Mouse (Mus musculus) heart, embryonic 12.5 days (tissue): Measurements from ENCODE around the gene Syt13. TPM values are rescaled to one million over a fixed set of nuclear protein-coding genes. Genes with fewer than 3 reads are reported as not detected.

Experiments
- ATAC-seq: fragments of 200-750 bp; cut with Nextera tagmentation; 2 replicates; pipeline ENCODE4 v1.8.0; 2017; ENCODE audit warnings: moderate TSS enrichment, moderate library complexity; ENCODE audit not compliant: insufficient number of reproducible peaks, low FRiP score
- H3K27ac ChIP-seq: fragments of 300-500 bp; sonication (generic); 2 replicates; pipeline ENCODE4 v1.5.1; 2016; ENCODE audit warnings: mild to moderate bottlenecking, moderate library complexity; ENCODE audit not compliant: poor library complexity, severe bottlenecking
- H3K27me3 ChIP-seq: fragments of 300-500 bp; sonication (generic); replicated peaks from 2 replicates; pipeline ENCODE4 v1.6.1; 2016; ENCODE audit warnings: mild to moderate bottlenecking, moderate library complexity
- H3K36me3 ChIP-seq: fragments of 300-500 bp; sonication (generic); 2 replicates; pipeline ENCODE4 v1.6.1; 2016; ENCODE audit warnings: mild to moderate bottlenecking, moderate library complexity
- H3K4me1 ChIP-seq: fragments of 300-500 bp; sonication (generic); replicated peaks from 2 replicates; pipeline ENCODE4 v1.6.1; 2016; ENCODE audit warnings: mild to moderate bottlenecking
- H3K4me2 ChIP-seq: fragments of 300-500 bp; sonication (generic); 2 replicates; pipeline ENCODE4 v1.6.1; 2016; ENCODE audit warnings: mild to moderate bottlenecking, moderate library complexity
- H3K4me3 ChIP-seq: fragments of 300-500 bp; sonication (generic); 2 replicates; pipeline ENCODE4 v1.5.1; 2016; ENCODE audit warnings: mild to moderate bottlenecking
- H3K9ac ChIP-seq: fragments of 300-500 bp; sonication (generic); 2 replicates; pipeline ENCODE4 v1.6.1; 2016; ENCODE audit warnings: mild to moderate bottlenecking, moderate library complexity
- H3K9me3 ChIP-seq: fragments of 300-500 bp; sonication (generic); replicated peaks from 2 replicates; pipeline ENCODE4 v1.6.1; 2016; ENCODE audit warnings: mild to moderate bottlenecking, moderate library complexity
- WGBS: fragments of 180-500 bp; shearing (Covaris S2); methylation state at CpG from one replicate; pipeline ENCODE4 v1.1.7; 2016; 5-methylcytosine and 5-hydroxymethylcytosine counted together
- polyA plus RNA-seq: library from polyadenylated mRNA; unstranded; fragments of >200 nt; fragmentation: Nextera tagmentation; extraction: Ambion mirVana; gene quantifications from 2 replicates; pipeline ENCODE4 v1.2.1, GENCODE M21; 2016

The Syt13 gene
- polyA plus RNA-seq, 1 experiment from 2014 or later, result 0.52 TPM

DNA sequence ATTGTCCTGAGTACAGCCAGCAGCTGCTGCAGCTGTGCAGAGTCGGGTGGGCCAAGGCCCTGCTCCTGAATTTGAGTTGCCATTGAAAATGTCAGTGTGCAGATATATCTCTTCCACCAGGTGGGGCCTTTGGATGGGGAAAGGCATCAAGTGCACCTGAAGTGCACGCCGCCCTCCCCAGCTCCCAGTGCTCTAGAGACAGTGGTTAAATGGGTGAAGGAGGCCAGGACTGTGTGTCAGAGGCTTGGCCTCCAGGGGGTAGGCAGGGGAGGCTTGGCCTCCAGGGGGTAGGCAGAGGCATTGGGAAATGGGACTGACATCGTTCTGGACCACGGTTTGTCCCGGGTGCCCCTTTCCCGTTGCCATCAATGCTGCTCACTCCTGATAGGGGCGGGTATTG, 51.4 kb downstream of the Syt13 start:
- Histone ChIP-seq H3K4me2 (no peak overlapping the region), H3K9me3 (no peaks in the 10 kb centered on the region), H3K36me3 (peaks cover 6% of the 10 kb centered on the region), H3K4me1 (peaks cover 20% of the 10 kb centered on the region), H3K27ac (no peak overlapping the region), H3K27me3 (no peaks in the 10 kb centered on the region), H3K9ac (no peak overlapping the region), H3K4me3 (no peak overlapping the region)
- peak; percentile 52; the same call in 1 of the 2 replicates for ATAC-seq
- 62% methylated on average over 8 of the region's 8 CpGs for WGBS

DNA sequence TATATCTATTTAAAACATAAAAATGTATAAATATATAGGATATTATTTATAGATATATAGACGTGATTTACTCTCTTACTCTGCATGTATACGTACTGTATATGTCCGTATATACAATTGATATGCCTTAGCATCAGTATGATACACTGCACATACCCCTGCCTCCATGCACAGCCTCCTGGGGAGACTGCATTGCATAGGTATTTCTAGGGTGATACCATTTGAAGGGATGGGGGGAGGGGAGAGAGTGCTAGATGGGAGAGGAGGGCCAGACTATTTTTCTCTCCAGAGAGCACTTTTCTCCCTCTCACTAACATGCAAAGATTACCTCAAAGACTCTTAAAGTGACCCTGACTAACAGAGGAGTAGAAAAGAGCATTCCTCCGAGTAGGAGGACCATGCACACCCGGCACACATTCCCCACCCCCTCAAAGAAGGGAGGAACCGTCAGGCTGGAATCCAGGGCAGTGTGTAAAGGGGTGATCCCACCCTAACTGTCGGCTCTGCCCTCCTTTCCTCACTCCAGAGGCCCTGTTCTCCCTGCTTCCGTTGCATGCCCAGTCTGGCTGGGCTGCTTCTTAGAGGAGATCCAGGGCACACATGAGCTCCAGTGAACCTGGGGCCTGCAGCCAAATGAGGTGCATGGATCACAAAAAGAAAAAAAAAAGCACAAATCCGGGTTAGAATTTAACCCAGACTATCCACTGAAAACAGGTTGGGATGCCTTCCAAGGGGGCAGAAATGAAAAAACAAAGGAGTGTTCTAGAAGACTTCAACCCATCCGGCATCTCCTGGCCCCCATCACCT, 52.3 kb downstream of the Syt13 start:
- Histone ChIP-seq H3K4me1 (peaks cover 20% of the 10 kb centered on the region), H3K4me3 (no peak overlapping the region), H3K4me2 (peak overlapping the region; percentile 28; the same call in 1 of the 2 replicates), H3K36me3 (peaks cover 11% of the 10 kb centered on the region), H3K27me3 (no peaks in the 10 kb centered on the region), H3K27ac (no peak overlapping the region), H3K9ac (no peak overlapping the region), H3K9me3 (no peaks in the 10 kb centered on the region)
- peak; percentile 67 for ATAC-seq
- WGBS, result 20% methylated on average over 10 of the region's 10 CpGs

DNA sequence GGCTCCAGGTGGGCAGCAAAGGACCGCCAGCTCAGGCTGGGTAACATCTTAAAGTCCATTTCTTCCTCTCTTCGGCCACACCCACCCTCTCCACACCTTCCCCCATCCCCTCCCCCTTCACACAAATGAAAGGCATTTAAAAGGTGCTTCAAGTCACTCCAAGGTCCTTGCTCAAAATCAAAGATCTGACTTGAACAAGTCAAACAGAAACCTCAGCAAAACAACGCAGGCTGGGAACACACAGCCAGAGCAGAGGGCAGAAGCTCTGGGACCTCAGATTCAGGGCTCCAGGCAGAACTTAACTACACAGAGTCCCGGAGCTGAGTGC, 52.9 kb downstream of the Syt13 start:
- ATAC-seq, result no peak
- WGBS, result 47% methylated on average over 4 of the region's 4 CpGs
- no peak overlapping the region for H3K27ac ChIP-seq

DNA sequence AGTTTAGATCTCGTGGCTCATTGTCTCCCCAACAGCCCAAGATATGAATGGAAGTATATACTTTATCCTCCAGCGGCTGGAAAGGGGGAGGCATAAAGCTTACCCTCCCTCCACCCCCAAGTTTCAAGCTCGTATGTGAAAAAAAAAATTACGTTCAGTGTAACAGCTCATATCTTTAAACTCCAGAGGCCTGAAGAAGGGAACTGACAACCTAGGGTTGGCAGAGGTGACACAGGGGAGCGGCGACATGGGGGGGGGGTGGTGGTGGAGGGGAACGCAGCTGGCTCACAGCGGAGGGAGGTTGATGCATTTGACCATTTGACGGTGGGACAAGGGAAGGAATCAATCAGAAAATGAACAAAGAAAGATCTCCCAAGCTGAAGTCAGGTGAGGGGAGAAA, 56.2 kb downstream of the Syt13 start:
- Histone ChIP-seq H3K4me3 (no peak overlapping the region), H3K9ac (no peak overlapping the region), H3K27ac (no peak overlapping the region), H3K4me1 (peaks cover 20% of the 10 kb centered on the region), H3K4me2 (no peak overlapping the region), H3K36me3 (peaks cover 49% of the 10 kb centered on the region), H3K27me3 (no peaks in the 10 kb centered on the region), H3K9me3 (no peaks in the 10 kb centered on the region)
- WGBS, result 76% methylated on average over 9 of the region's 9 CpGs
- ATAC-seq, result no peak

More for the DNA sequence above, 52.9 kb downstream of the Syt13 start:
- Histone ChIP-seq H3K36me3 (peaks cover 17% of the 10 kb centered on the region), H3K4me3 (no peak overlapping the region), H3K9me3 (no peaks in the 10 kb centered on the region), H3K4me2 (no peak overlapping the region), H3K27me3 (no peaks in the 10 kb centered on the region), H3K4me1 (peaks cover 20% of the 10 kb centered on the region), H3K9ac (no peak overlapping the region)

DNA sequence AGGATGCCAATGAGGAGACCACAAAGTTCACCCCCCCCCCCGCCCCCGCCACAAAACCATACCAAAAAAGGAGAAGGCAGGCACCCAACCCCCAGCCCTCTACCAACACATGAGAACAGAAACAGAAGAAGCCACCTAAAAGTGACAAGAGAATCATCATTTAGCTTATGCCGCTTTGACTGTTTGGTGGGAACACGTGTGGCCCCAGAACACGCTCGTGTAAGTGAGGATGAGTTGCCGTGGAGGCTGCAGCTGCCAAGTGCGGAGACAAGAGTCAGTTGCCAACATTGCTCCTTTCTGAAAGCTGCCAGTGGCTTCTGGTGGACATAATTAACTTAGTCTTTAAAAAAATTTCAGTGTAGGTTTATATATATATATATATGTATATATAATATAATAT, 56.6 kb downstream of the Syt13 start:
- no peaks in the 10 kb centered on the region for H3K9me3 ChIP-seq
- no peaks in the 10 kb centered on the region for H3K27me3 ChIP-seq
- no peak overlapping the region for H3K4me3 ChIP-seq
- ATAC-seq, result no peak
- H3K27ac ChIP-seq, result no peak overlapping the region
- H3K36me3 ChIP-seq, result peaks cover 54% of the 10 kb centered on the region
- H3K4me1 ChIP-seq, result peaks cover 16% of the 10 kb centered on the region
- no peak overlapping the region for H3K4me2 ChIP-seq
- 88% methylated on average over 8 of the region's 8 CpGs for WGBS
- H3K9ac ChIP-seq, result no peak overlapping the region

DNA sequence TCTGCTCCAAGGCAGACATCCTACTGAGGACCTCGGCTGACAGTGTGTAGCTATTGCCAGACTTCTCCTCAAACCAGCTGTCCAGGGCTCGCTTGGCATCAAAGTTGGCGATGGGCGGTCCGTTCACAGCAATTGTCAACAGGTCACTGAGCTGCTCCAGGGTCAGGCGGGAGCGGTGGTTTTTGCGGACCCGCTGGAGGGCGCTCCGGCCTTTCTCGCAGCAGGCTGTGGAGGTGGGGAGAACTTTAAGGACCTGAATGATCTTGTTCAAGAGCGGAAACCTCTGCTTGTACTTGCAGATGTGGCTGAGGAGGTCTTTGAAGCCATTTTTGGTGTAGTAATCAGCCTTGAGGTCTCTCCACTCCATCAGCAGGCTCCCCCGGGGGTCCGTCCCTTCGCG, 57.2 kb downstream of the Syt13 start:
- Histone ChIP-seq H3K4me2 (no peak overlapping the region), H3K4me1 (peaks cover 11% of the 10 kb centered on the region), H3K9me3 (no peaks in the 10 kb centered on the region), H3K36me3 (peaks cover 59% of the 10 kb centered on the region), H3K27ac (no peak overlapping the region), H3K4me3 (no peak overlapping the region), H3K27me3 (no peaks in the 10 kb centered on the region), H3K9ac (no peak overlapping the region)
- WGBS, result 89% methylated on average over 17 of the region's 17 CpGs
- no peak for ATAC-seq

DNA sequence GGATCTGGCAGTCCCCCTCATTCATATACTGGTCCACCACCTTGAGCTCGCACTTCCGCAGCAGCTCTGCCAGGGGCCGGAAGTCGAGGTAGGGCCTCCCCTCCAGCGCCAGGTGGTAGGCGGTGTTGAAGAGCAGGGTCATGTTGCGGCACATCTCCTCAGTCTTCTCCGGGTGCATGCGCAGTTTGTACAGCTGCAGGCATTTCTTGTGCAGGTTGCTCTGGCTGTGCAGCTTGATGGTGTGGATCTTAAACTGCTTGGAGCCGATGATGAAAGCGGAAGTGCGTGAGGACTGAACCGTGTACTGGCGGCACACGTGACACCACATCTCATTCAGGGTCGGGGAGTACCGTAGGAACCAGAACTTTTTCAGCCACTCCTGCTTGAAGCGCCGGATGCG, 58.7 kb downstream of the Syt13 start:
- Histone ChIP-seq H3K9ac (no peak overlapping the region), H3K27me3 (no peaks in the 10 kb centered on the region), H3K4me1 (no peaks in the 10 kb centered on the region), H3K36me3 (peaks cover 69% of the 10 kb centered on the region), H3K4me3 (no peak overlapping the region), H3K27ac (no peak overlapping the region), H3K4me2 (no peak overlapping the region), H3K9me3 (no peaks in the 10 kb centered on the region)
- WGBS, result 96% methylated on average over 20 of the region's 20 CpGs
- ATAC-seq, result no peak

DNA sequence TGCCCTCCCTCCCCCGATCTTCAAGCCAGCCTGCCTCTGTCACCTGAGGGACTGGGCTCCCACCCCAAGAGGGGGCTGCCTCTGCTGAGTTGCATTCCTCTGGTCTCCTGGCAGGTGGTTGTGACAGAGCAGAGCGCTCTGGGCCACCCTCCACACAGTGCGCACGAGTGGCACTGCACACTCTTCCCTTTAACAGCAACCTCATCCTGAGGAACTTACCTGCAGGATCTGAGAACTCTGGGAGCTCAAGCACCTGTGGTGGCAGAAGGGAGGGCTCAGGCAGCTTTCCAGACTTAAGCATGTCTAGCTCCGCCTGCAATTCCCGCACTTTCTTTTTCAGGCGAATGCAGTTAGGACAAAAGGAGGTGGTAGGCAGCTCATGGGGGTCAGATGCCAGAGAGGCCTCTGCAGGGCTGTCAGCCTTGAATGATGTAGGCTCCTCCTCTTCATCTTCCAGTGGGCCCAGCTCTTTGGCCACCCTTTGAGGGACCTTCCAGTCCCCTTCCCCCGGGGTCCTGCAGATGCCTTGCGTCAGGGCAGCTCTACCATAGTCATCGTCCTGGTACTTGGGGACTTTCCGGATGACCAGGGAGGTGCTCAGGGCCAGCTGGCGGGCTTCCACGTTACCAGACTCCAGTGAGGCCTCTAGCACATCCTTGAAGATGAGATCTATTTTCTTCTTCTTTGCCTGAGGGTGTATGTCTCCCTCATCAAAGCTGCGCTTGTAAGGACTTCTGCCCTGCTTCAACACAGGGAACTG, 60.3 kb downstream of the Syt13 start:
- Histone ChIP-seq H3K36me3 (peaks cover 81% of the 10 kb centered on the region), H3K4me3 (no peak overlapping the region), H3K27ac (no peak overlapping the region), H3K4me2 (no peak overlapping the region), H3K27me3 (no peaks in the 10 kb centered on the region), H3K4me1 (no peaks in the 10 kb centered on the region), H3K9me3 (no peaks in the 10 kb centered on the region), H3K9ac (no peak overlapping the region)
- 82% methylated on average over 14 of the region's 14 CpGs for WGBS
- no peak for ATAC-seq

DNA sequence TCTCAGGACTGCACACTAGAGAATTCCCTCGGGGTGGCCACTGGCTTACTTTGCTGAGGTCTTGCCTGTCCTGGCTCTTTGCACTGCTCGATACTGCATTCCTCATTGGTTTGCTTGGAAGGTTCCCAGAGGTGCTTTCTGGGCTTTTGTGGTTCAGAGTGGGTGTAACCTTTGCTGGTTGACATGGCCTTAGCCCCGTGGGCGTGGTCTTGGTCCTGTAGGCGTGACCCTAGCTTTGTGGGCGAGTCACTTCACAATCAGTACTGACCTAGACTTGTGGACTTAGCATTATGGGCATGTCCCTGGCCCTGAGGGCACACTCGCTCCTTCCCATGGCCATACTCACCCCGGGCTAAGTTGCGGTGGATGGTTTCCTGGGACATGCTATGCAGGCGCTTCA, 65.3 kb downstream of the Syt13 start:
- WGBS, result 82% methylated on average over 10 of the region's 10 CpGs
- peak; percentile 81 for ATAC-seq
- H3K4me1 ChIP-seq, result peaks cover 23% of the 10 kb centered on the region
- H3K9me3 ChIP-seq, result no peaks in the 10 kb centered on the region
- H3K27me3 ChIP-seq, result no peaks in the 10 kb centered on the region
- no peak overlapping the region for H3K27ac ChIP-seq
- H3K36me3 ChIP-seq, result peaks cover 64% of the 10 kb centered on the region
- no peak overlapping the region for H3K4me3 ChIP-seq
- no peak overlapping the region for H3K9ac ChIP-seq
- H3K4me2 ChIP-seq, result peak overlapping the region; percentile 25; the same call in 1 of the 2 replicates

DNA sequence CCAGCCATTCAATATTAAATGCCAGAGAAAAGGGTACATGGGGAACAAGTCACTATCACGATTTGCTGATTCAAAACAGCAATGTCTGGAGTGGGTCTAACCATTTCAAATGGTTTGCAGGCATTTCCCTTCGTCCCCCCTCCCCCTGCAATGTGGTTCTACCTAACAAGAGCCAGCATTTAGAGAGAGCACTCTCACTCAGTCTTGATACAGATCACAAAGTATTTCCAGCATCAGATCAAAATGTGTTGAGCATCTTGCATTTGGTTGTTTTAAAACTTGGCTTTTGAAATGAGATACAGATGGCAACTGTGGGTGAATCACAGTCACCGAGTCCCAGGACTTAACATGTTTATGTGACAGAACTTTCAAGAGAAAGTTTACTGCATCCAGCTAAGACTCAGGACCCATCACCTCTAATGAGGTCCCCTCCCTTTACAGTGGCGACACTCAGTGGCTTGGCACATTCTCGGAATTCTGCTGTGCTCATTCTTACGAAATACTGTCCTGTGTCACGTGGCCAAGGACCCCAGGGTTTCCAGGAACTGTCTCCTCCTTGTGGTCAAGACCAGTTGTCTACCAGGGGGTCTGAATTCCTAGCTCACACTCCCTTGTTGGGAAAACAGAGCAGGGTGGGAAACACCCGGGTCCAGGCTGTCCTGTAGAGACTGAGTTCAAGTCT, 67.8 kb downstream of the Syt13 start:
- peaks cover 32% of the 10 kb centered on the region for H3K4me1 ChIP-seq
- no peak overlapping the region for H3K4me3 ChIP-seq
- no peak overlapping the region for H3K4me2 ChIP-seq
- H3K9ac ChIP-seq, result no peak overlapping the region
- peak; percentile 60 for ATAC-seq
- H3K27ac ChIP-seq, result peak overlapping the region; percentile 54
- 49% methylated on average over 8 of the region's 8 CpGs for WGBS
- H3K9me3 ChIP-seq, result no peaks in the 10 kb centered on the region
- peaks cover 62% of the 10 kb centered on the region for H3K36me3 ChIP-seq
- no peaks in the 10 kb centered on the region for H3K27me3 ChIP-seq

DNA sequence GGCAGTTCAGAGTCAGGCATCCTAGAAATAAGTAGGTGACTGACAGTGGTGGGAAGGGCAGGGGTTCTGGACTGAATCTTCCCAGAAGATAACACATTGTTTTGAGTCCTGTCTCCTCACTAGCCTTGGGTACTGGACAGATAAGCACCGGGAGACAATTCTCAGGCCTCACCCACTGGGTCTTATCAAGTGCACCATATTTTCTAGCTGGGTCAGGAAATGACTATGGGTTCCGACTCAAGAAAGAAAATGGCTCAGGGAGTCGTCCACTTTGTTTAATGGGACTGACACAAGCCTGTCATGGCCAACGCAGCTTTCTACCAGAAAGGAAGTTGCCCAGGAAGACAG, 68.3 kb downstream of the Syt13 start:
- Histone ChIP-seq H3K36me3 (peaks cover 59% of the 10 kb centered on the region), H3K4me1 (peaks cover 37% of the 10 kb centered on the region), H3K4me2 (no peak overlapping the region), H3K27ac (peak overlapping the region; percentile 44; the same call in 1 of the 2 replicates), H3K9me3 (no peaks in the 10 kb centered on the region), H3K4me3 (no peak overlapping the region), H3K27me3 (no peaks in the 10 kb centered on the region), H3K9ac (no peak overlapping the region)
- WGBS, result 38% methylated on average over 4 of the region's 4 CpGs
- ATAC-seq, result peak; percentile 86
